Mouse (Mus musculus) liver, embryonic 14.5 days (tissue): ENCODE measurements around the gene Sphk2. TPM values are rescaled to one million over a fixed set of nuclear protein-coding genes. Genes with fewer than 3 reads are reported as not detected.
"Not testable (repeated sequence)": the region's sequence is repeated elsewhere in the genome, so short reads cannot be mapped to it uniquely, and the experiment has no call there.

Experiments
- ATAC-seq: fragments of 200-750 bp; cut with Nextera tagmentation; 2 replicates; pipeline ENCODE4 v1.8.0; 2017; ENCODE audit warnings: moderate number of reproducible peaks, mild to moderate bottlenecking, moderate library complexity; ENCODE audit not compliant: insufficient read depth
- DNase-seq, 3 experiments: peaks; one replicate each; pipeline ENCODE4 v3.0.0-alpha.2; 2012 to 2013; ENCODE audit warnings: low read depth in 3 of 3, low spot score in 3 of 3
- H3K27ac ChIP-seq: fragments of 300-500 bp; sonication (generic); 2 replicates; pipeline ENCODE4 v1.5.1; 2014; ENCODE audit warnings: moderate library complexity, mild to moderate bottlenecking, control low read depth, inconsistent platforms
- H3K27me3 ChIP-seq: fragments of 300-500 bp; sonication (generic); 2 replicates; pipeline ENCODE4 v1.6.1; 2014; ENCODE audit warnings: mild to moderate bottlenecking, low read length, moderate library complexity; ENCODE audit not compliant: control insufficient read depth, insufficient read depth
- H3K36me3 ChIP-seq: fragments of 300-500 bp; sonication (generic); replicated peaks from 2 replicates; pipeline ENCODE4 v1.6.1; 2014; ENCODE audit warnings: low read depth; ENCODE audit not compliant: control insufficient read depth, insufficient read depth
- H3K4me1 ChIP-seq, 2 experiments: fragments of 200-500 bp in 1 of 2; fragments of 300-500 bp in 1 of 2; sonication (generic) in 1 of 2; replicated peaks; 2 replicates each; pipeline ENCODE4 v1.6.1; 2012 to 2014; ENCODE audit warnings: antibody characterized with exemption in 1 of 2, inconsistent platforms in 1 of 2, low read length in 1 of 2; ENCODE audit not compliant: control insufficient read depth in 2 of 2, insufficient read depth in 2 of 2
- H3K4me2 ChIP-seq: fragments of 300-500 bp; sonication (generic); 2 replicates; pipeline ENCODE4 v1.6.1; 2014; ENCODE audit warnings: low read depth, mild to moderate bottlenecking, control low read depth, moderate library complexity
- H3K4me3 ChIP-seq, 2 experiments: fragments of 200-500 bp in 1 of 2; fragments of 300-500 bp in 1 of 2; sonication (generic) in 1 of 2; 2 replicates each; pipeline ENCODE4 v1.5.1; 2012 to 2014; ENCODE audit warnings: low read depth in 2 of 2, low read length in 2 of 2, mild to moderate bottlenecking in 2 of 2, control low read depth in 1 of 2, inconsistent platforms in 1 of 2, moderate library complexity in 1 of 2; ENCODE audit not compliant: insufficient read depth in 1 of 2
- H3K9ac ChIP-seq: fragments of 300-500 bp; sonication (generic); replicated peaks from 2 replicates; pipeline ENCODE4 v1.6.1; 2014; ENCODE audit warnings: mild to moderate bottlenecking, control low read depth, moderate library complexity
- H3K9me3 ChIP-seq: fragments of 300-500 bp; sonication (generic); 2 replicates; pipeline ENCODE4 v1.6.1; 2016; ENCODE audit warnings: low read length, mixed read lengths; ENCODE audit not compliant: control insufficient read depth
- CTCF ChIP-seq: IDR thresholded peaks from 2 replicates; pipeline ENCODE4 v1.5.1; 2016; ENCODE audit warnings: antibody characterized with exemption, low read depth, control low read depth
- EP300 ChIP-seq: IDR thresholded peaks from 2 replicates; pipeline ENCODE4 v1.6.1; 2016; ENCODE audit warnings: antibody characterized with exemption, low read depth
- WGBS: fragments of 180-500 bp; shearing (Covaris S2); extraction: QIAGEN DNeasy Blood & Tissue Kit; methylation state at CpG from one replicate; pipeline ENCODE4 v1.1.7; 2014; ENCODE audit not compliant: insufficient replicate concordance; 5-methylcytosine and 5-hydroxymethylcytosine counted together
- polyA plus RNA-seq, 2 experiments: library from polyadenylated mRNA; depleted of rRNA in 1 of 2; stranded (reverse) in 1 of 2; unstranded in 1 of 2; fragments of >200 nt; fragmentation: Nextera tagmentation in 1 of 2; extraction: Ambion mirVana in 1 of 2; gene quantifications; 2 replicates each; pipeline versions ENCODE4 v1.2.1 to v1.2.3; 2012 to 2014

The Sphk2 gene
- polyA plus RNA-seq, 2 experiments: 5.8 to 7.6 TPM

GRCm38 (mm10) chr7:45667761-45668160 lies 50.0 kb downstream of the Sphk2 start:
- Histone ChIP-seq H3K4me1 (peaks cover 0 to 5% of the 10 kb centered on the region in 2 experiments; a peak in 1 of 4 replicates), H3K36me3 (no peaks in the 10 kb centered on the region), H3K27ac (no peak overlapping the region), H3K9ac (no peak overlapping the region), H3K27me3 (no peaks in the 10 kb centered on the region), H3K9me3 (no peaks in the 10 kb centered on the region), H3K4me2 (no peak overlapping the region), H3K4me3 (no peak overlapping the region)
- WGBS: 84% methylated on average over 14 of the region's 14 CpGs
- no peak for DNase-seq
- TF ChIP-seq CTCF (no peak), EP300 (no peak)
- ATAC-seq: no peak

DNA sequence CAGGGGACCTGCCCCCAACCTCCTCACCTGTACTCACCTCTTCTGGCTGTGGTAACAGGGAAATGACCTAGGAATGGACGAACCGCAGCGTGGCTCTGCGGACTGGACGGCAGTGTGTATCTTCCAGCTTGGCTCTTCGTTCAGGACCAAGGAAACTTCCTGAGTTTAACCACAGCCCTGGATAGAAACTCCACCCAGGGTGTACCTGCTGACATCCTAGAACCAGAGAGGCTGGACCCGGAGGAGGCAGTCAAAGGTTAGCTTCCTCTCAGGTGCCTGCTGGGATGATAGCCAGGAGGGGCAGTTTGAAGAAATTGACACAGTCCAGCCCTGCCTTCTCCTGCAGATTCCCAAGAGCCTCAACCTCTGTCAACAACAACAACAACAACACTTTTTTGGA lies 51.6 kb downstream of the Sphk2 start, which contains the start of gene Fut2:
Gene Fut2, minus strand, starts transcription at position 234 of the 400 bp plus-strand sequence.
- ATAC-seq (no peak), DNase-seq (no peak)
- WGBS: 65% methylated on average over 7 of the region's 7 CpGs
- H3K27me3 ChIP-seq: no peaks in the 10 kb centered on the region
- H3K36me3 ChIP-seq: no peaks in the 10 kb centered on the region
- no peak for TF ChIP-seq CTCF
- H3K4me1 ChIP-seq: peaks cover 0 to 5% of the 10 kb centered on the region in 2 experiments; a peak in 1 of 4 replicates
- H3K27ac ChIP-seq: no peak within 1 kb of the TSS
- H3K9ac ChIP-seq: no peak within 1 kb of the TSS
- no peak within 1 kb of the TSS for H3K4me2 ChIP-seq
- no peak within 1 kb of the TSS for H3K4me3 ChIP-seq
- H3K9me3 ChIP-seq: no peaks in the 10 kb centered on the region

- Histone ChIP-seq H3K36me3 (no peaks in the 10 kb centered on the region), H3K9me3 (no peaks in the 10 kb centered on the region), H3K4me3 (no peak overlapping the region), H3K9ac (no peak overlapping the region), H3K4me1 (peaks cover 0 to 5% of the 10 kb centered on the region in 2 experiments; a peak in 1 of 4 replicates), H3K27ac (no peak overlapping the region), H3K4me2 (no peak overlapping the region), H3K27me3 (no peaks in the 10 kb centered on the region)
- ATAC-seq (no peak), DNase-seq (no peak)
- TF ChIP-seq CTCF: no peak
- 43% methylated on average over 13 of the region's 13 CpGs for WGBS
These were observed 52.3 kb downstream of the Sphk2 start for GRCm38 (mm10) chr7:45665303-45666138.

- not testable (repeated sequence) for H3K36me3 ChIP-seq, H3K27ac ChIP-seq, H3K9me3 ChIP-seq, H3K27me3 ChIP-seq, H3K4me1 ChIP-seq, H3K9ac ChIP-seq, H3K4me3 ChIP-seq, H3K4me2 ChIP-seq, ATAC-seq, DNase-seq
- 64% methylated on average over 6 of the region's 6 CpGs for WGBS
These were observed 56.1 kb downstream of the Sphk2 start for GRCm38 (mm10) chr7:45661702-45662101.

DNA sequence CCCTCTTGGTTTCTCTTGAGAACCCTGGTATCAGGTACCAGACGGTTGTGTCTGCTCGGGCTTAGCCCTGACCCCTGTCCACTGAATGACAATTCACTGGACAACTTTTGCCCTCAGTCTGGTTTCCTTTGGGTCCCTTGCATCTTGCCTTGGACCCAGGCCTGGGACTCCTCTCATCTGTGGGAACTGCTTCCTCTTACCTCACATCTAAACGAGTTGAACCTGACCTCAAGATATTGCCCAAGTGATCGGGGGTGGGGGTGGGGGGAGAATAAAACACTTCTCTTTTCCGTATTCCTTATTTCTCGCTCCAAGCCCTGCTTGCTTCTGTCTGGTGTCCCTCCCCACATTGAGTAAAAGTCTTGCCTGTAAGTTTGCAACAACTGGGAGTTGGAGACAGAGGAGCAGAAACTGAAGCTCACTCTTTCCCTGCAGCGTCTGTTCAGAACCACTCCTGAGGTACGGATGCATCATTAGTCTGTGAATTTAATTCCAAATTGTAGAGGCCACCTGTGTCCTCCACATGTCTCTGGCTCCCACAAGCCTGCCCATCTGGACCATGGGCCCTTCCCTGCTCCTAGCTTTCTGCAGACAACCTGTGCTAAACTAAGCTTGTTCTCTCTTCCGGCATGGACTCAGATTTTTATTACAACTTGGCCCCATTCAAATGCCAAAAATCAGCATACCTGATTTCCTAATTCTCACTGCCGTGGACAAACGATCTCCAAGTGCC lies 56.9 kb downstream of the Sphk2 start:
- no peak for ATAC-seq
- Histone ChIP-seq H3K4me1 (peaks cover 0 to 5% of the 10 kb centered on the region in 2 experiments; a peak in 1 of 4 replicates), H3K27me3 (no peaks in the 10 kb centered on the region), H3K27ac (no peak overlapping the region), H3K4me3 (no peak overlapping the region), H3K9ac (no peak overlapping the region), H3K4me2 (no peak overlapping the region), H3K36me3 (no peaks in the 10 kb centered on the region), H3K9me3 (no peaks in the 10 kb centered on the region)
- TF ChIP-seq EP300 (no peak), CTCF (no peak)
- 48% methylated on average over 11 of the region's 11 CpGs for WGBS
- no peak for DNase-seq

Other genes starting within 250 kb of the Sphk2 start
Only the 30 nearest of the 32 such genes appear.
- 1.5 and 2.2 TPM in 2 replicates for gene Dhdh, start 229.2 kb downstream of the Sphk2 start, polyA plus RNA-seq (2012; rRNA removed)
- 1.6 and 1.8 TPM in 2 replicates for gene Dhdh, start 229.2 kb downstream of the Sphk2 start, polyA plus RNA-seq (2014; fragmentation: Nextera tagmentation; extraction: Ambion mirVana)
- 48.2 and 58.8 TPM in 2 replicates for gene Nucb1, start 207.6 kb downstream of the Sphk2 start, polyA plus RNA-seq (2012; rRNA removed)
- 81.7 and 97.2 TPM in 2 replicates for gene Nucb1, start 207.6 kb downstream of the Sphk2 start, polyA plus RNA-seq (2014; fragmentation: Nextera tagmentation; extraction: Ambion mirVana)
- 79.3 and 140 TPM in 2 replicates for gene Ppp1r15a, start 191.7 kb downstream of the Sphk2 start, polyA plus RNA-seq (2012; rRNA removed)
- 165 and 183 TPM in 2 replicates for gene Ppp1r15a, start 191.7 kb downstream of the Sphk2 start, polyA plus RNA-seq (2014; fragmentation: Nextera tagmentation; extraction: Ambion mirVana)
- gene Plekha4, start 191.7 kb downstream of the Sphk2 start, polyA plus RNA-seq (2012; rRNA removed): 0.52 and 0.90 TPM in 2 replicates
- 0.40 and 0.41 TPM in 2 replicates for gene Plekha4, start 191.7 kb downstream of the Sphk2 start, polyA plus RNA-seq (2014; fragmentation: Nextera tagmentation; extraction: Ambion mirVana)
- 0.95 and 2.1 TPM in 2 replicates for gene Hsd17b14, start 163.1 kb downstream of the Sphk2 start, polyA plus RNA-seq (2012; rRNA removed)
- gene Hsd17b14, start 163.1 kb downstream of the Sphk2 start, polyA plus RNA-seq (2014; fragmentation: Nextera tagmentation; extraction: Ambion mirVana): 1.2 and 2.5 TPM in 2 replicates
- gene Bcat2, start 147.8 kb downstream of the Sphk2 start, polyA plus RNA-seq (2012; rRNA removed): 38.8 and 40.6 TPM in 2 replicates
- gene Bcat2, start 147.8 kb downstream of the Sphk2 start, polyA plus RNA-seq (2014; fragmentation: Nextera tagmentation; extraction: Ambion mirVana): 35.9 and 39.4 TPM in 2 replicates
- gene Fgf21, start 102.5 kb downstream of the Sphk2 start, polyA plus RNA-seq (2012; rRNA removed): not detected in 2 replicates
- gene Fgf21, start 102.5 kb downstream of the Sphk2 start, polyA plus RNA-seq (2014; fragmentation: Nextera tagmentation; extraction: Ambion mirVana): not detected in 2 replicates
- not detected in 2 replicates for gene Fut1, start 100.7 kb downstream of the Sphk2 start, polyA plus RNA-seq (2012; rRNA removed)
- gene Fut1, start 100.7 kb downstream of the Sphk2 start, polyA plus RNA-seq (2014; fragmentation: Nextera tagmentation; extraction: Ambion mirVana): not detected in 2 replicates
- 0.10 and 0.15 TPM in 2 replicates for gene Izumo1, start 96.2 kb downstream of the Sphk2 start, polyA plus RNA-seq (2012; rRNA removed)
- 0.09 TPM in 1 of 2 replicates, not detected in the other for gene Izumo1, start 96.2 kb downstream of the Sphk2 start, polyA plus RNA-seq (2014; fragmentation: Nextera tagmentation; extraction: Ambion mirVana)
- 2.2 and 2.6 TPM in 2 replicates for gene Rasip1, start 90.5 kb downstream of the Sphk2 start, polyA plus RNA-seq (2012; rRNA removed)
- 1.3 and 2.6 TPM in 2 replicates for gene Rasip1, start 90.5 kb downstream of the Sphk2 start, polyA plus RNA-seq (2014; fragmentation: Nextera tagmentation; extraction: Ambion mirVana)
- 0.25 and 0.56 TPM in 2 replicates for gene Mamstr, start 78.0 kb downstream of the Sphk2 start, polyA plus RNA-seq (2012; rRNA removed)
- gene Mamstr, start 78.0 kb downstream of the Sphk2 start, polyA plus RNA-seq (2014; fragmentation: Nextera tagmentation; extraction: Ambion mirVana): 0.18 TPM in 1 of 2 replicates, not detected in the other
- 0.17 TPM in 1 of 2 replicates, not detected in the other for gene Fut2, start 51.6 kb downstream of the Sphk2 start, polyA plus RNA-seq (2012; rRNA removed)
- not detected in 2 replicates for gene Fut2, start 51.6 kb downstream of the Sphk2 start, polyA plus RNA-seq (2014; fragmentation: Nextera tagmentation; extraction: Ambion mirVana)
- 0.04 TPM in 1 of 2 replicates, not detected in the other for gene Ntn5, start 34.0 kb downstream of the Sphk2 start, polyA plus RNA-seq (2012; rRNA removed)
- not detected in 2 replicates for gene Ntn5, start 34.0 kb downstream of the Sphk2 start, polyA plus RNA-seq (2014; fragmentation: Nextera tagmentation; extraction: Ambion mirVana)
- 0.02 and 0.03 TPM in 2 replicates for gene Sec1, start 23.6 kb downstream of the Sphk2 start, polyA plus RNA-seq (2012; rRNA removed)
- not detected in 2 replicates for gene Sec1, start 23.6 kb downstream of the Sphk2 start, polyA plus RNA-seq (2014; fragmentation: Nextera tagmentation; extraction: Ambion mirVana)
- 0.23 and 0.58 TPM in 2 replicates for gene Car11, start 18.2 kb downstream of the Sphk2 start, polyA plus RNA-seq (2012; rRNA removed)
- 0.42 and 0.44 TPM in 2 replicates for gene Car11, start 18.2 kb downstream of the Sphk2 start, polyA plus RNA-seq (2014; fragmentation: Nextera tagmentation; extraction: Ambion mirVana)
- gene Dbp, start 12.9 kb downstream of the Sphk2 start, polyA plus RNA-seq (2012; rRNA removed): 0.69 and 0.80 TPM in 2 replicates
- 0.51 and 0.54 TPM in 2 replicates for gene Dbp, start 12.9 kb downstream of the Sphk2 start, polyA plus RNA-seq (2014; fragmentation: Nextera tagmentation; extraction: Ambion mirVana)
- 499 and 605 TPM in 2 replicates for gene Rpl18, start 2.5 kb downstream of the Sphk2 start, polyA plus RNA-seq (2012; rRNA removed)
- gene Rpl18, start 2.5 kb downstream of the Sphk2 start, polyA plus RNA-seq (2014; fragmentation: Nextera tagmentation; extraction: Ambion mirVana): 832 and 846 TPM in 2 replicates
- gene Fam83e, start 3.2 kb upstream of the Sphk2 start, polyA plus RNA-seq (2012; rRNA removed): 0.31 and 0.32 TPM in 2 replicates
- 0.14 and 0.32 TPM in 2 replicates for gene Fam83e, start 3.2 kb upstream of the Sphk2 start, polyA plus RNA-seq (2014; fragmentation: Nextera tagmentation; extraction: Ambion mirVana)
- gene Spaca4, start 7.8 kb upstream of the Sphk2 start, polyA plus RNA-seq (2012; rRNA removed): not detected in 2 replicates
- not detected in 2 replicates for gene Spaca4, start 7.8 kb upstream of the Sphk2 start, polyA plus RNA-seq (2014; fragmentation: Nextera tagmentation; extraction: Ambion mirVana)
- gene Lmtk3, start 65.7 kb upstream of the Sphk2 start, polyA plus RNA-seq (2012; rRNA removed): 0.18 and 0.48 TPM in 2 replicates
- not detected in 2 replicates for gene Lmtk3, start 65.7 kb upstream of the Sphk2 start, polyA plus RNA-seq (2014; fragmentation: Nextera tagmentation; extraction: Ambion mirVana)
- gene Sult2b1, start 66.7 kb upstream of the Sphk2 start, polyA plus RNA-seq (2012; rRNA removed): 0.06 and 0.35 TPM in 2 replicates
- 0.15 and 0.43 TPM in 2 replicates for gene Sult2b1, start 66.7 kb upstream of the Sphk2 start, polyA plus RNA-seq (2014; fragmentation: Nextera tagmentation; extraction: Ambion mirVana)
- 14.5 and 19.4 TPM in 2 replicates for gene Cyth2, start 96.6 kb upstream of the Sphk2 start, polyA plus RNA-seq (2012; rRNA removed)
- 23.0 and 26.5 TPM in 2 replicates for gene Cyth2, start 96.6 kb upstream of the Sphk2 start, polyA plus RNA-seq (2014; fragmentation: Nextera tagmentation; extraction: Ambion mirVana)
- 0.06 and 0.11 TPM in 2 replicates for gene Kcnj14, start 106.8 kb upstream of the Sphk2 start, polyA plus RNA-seq (2012; rRNA removed)
- gene Kcnj14, start 106.8 kb upstream of the Sphk2 start, polyA plus RNA-seq (2014; fragmentation: Nextera tagmentation; extraction: Ambion mirVana): 0.06 and 0.19 TPM in 2 replicates
- 11.2 and 12.8 TPM in 2 replicates for gene Grwd1, start 112.9 kb upstream of the Sphk2 start, polyA plus RNA-seq (2012; rRNA removed)
- 23.0 and 23.7 TPM in 2 replicates for gene Grwd1, start 112.9 kb upstream of the Sphk2 start, polyA plus RNA-seq (2014; fragmentation: Nextera tagmentation; extraction: Ambion mirVana)
- gene Kdelr1, start 154.8 kb upstream of the Sphk2 start, polyA plus RNA-seq (2012; rRNA removed): 53.9 and 74.6 TPM in 2 replicates
- gene Kdelr1, start 154.8 kb upstream of the Sphk2 start, polyA plus RNA-seq (2014; fragmentation: Nextera tagmentation; extraction: Ambion mirVana): 33.9 and 34.8 TPM in 2 replicates
- gene Grin2d, start 160.4 kb upstream of the Sphk2 start, polyA plus RNA-seq (2012; rRNA removed): 0.11 and 0.13 TPM in 2 replicates
- gene Grin2d, start 160.4 kb upstream of the Sphk2 start, polyA plus RNA-seq (2014; fragmentation: Nextera tagmentation; extraction: Ambion mirVana): 0.01 TPM in 1 of 2 replicates, not detected in the other
- gene Syngr4, start 178.7 kb upstream of the Sphk2 start, polyA plus RNA-seq (2012; rRNA removed): 0.86 and 1.2 TPM in 2 replicates
- 1.2 and 1.3 TPM in 2 replicates for gene Syngr4, start 178.7 kb upstream of the Sphk2 start, polyA plus RNA-seq (2014; fragmentation: Nextera tagmentation; extraction: Ambion mirVana)
- gene Tmem143, start 178.9 kb upstream of the Sphk2 start, polyA plus RNA-seq (2012; rRNA removed): 8.6 and 10.2 TPM in 2 replicates
- 2.4 and 2.7 TPM in 2 replicates for gene Tmem143, start 178.9 kb upstream of the Sphk2 start, polyA plus RNA-seq (2014; fragmentation: Nextera tagmentation; extraction: Ambion mirVana)
- 29.0 and 39.6 TPM in 2 replicates for gene Emp3, start 203.4 kb upstream of the Sphk2 start, polyA plus RNA-seq (2012; rRNA removed)
- gene Emp3, start 203.4 kb upstream of the Sphk2 start, polyA plus RNA-seq (2014; fragmentation: Nextera tagmentation; extraction: Ambion mirVana): 54.9 and 61.8 TPM in 2 replicates
- gene Ccdc114, start 206.1 kb upstream of the Sphk2 start, polyA plus RNA-seq (2012; rRNA removed): 0.96 and 1.0 TPM in 2 replicates
- 0.82 and 1.2 TPM in 2 replicates for gene Ccdc114, start 206.1 kb upstream of the Sphk2 start, polyA plus RNA-seq (2014; fragmentation: Nextera tagmentation; extraction: Ambion mirVana)